Mouse (Mus musculus) forebrain, embryonic 15.5 days (tissue): Measurements from ENCODE around the gene Ifih1. TPM values are rescaled to one million over a fixed set of nuclear protein-coding genes. Genes with fewer than 3 reads are reported as not detected.

ENCODE experiments used
- ATAC-seq: fragments of 200-750 bp; cut with Nextera tagmentation; replicated peaks from 2 replicates; pipeline ENCODE4 v1.8.0; 2017; ENCODE audit warnings: mild to moderate bottlenecking, moderate TSS enrichment, moderate library complexity
- H3K27ac ChIP-seq: fragments of 300-500 bp; sonication (generic); replicated peaks from 2 replicates; pipeline ENCODE4 v1.5.1; 2015; ENCODE audit warnings: mild to moderate bottlenecking, inconsistent platforms
- H3K27me3 ChIP-seq: fragments of 300-500 bp; sonication (generic); 2 replicates; pipeline ENCODE4 v1.6.1; 2015; ENCODE audit warnings: inconsistent platforms
- H3K36me3 ChIP-seq: fragments of 300-500 bp; sonication (generic); 2 replicates; pipeline ENCODE4 v1.6.1; 2015; ENCODE audit warnings: mild to moderate bottlenecking, inconsistent platforms
- H3K4me1 ChIP-seq: fragments of 300-500 bp; sonication (generic); 2 replicates; pipeline ENCODE4 v1.6.1; 2015; ENCODE audit warnings: inconsistent platforms
- H3K4me2 ChIP-seq: fragments of 300-500 bp; sonication (generic); replicated peaks from 2 replicates; pipeline ENCODE4 v1.6.1; 2015; ENCODE audit warnings: mild to moderate bottlenecking, inconsistent platforms
- H3K4me3 ChIP-seq: fragments of 300-500 bp; sonication (generic); 2 replicates; pipeline ENCODE4 v1.5.1; 2015; ENCODE audit warnings: mild to moderate bottlenecking, inconsistent platforms
- H3K9ac ChIP-seq: fragments of 300-500 bp; sonication (generic); replicated peaks from 2 replicates; pipeline ENCODE4 v1.6.1; 2015; ENCODE audit warnings: mild to moderate bottlenecking, inconsistent platforms
- H3K9me3 ChIP-seq: fragments of 300-500 bp; sonication (generic); 2 replicates; pipeline ENCODE4 v1.6.1; 2016; ENCODE audit warnings: inconsistent platforms
- WGBS: fragments of 180-500 bp; shearing (Covaris S2); methylation state at CpG from one replicate; pipeline ENCODE4 v1.1.7; 2015; ENCODE audit warnings: mixed read lengths; 5-methylcytosine and 5-hydroxymethylcytosine counted together
- polyA plus RNA-seq: library from polyadenylated mRNA; unstranded; fragments of >200 nt; fragmentation: Nextera tagmentation; extraction: Ambion mirVana; gene quantifications from 2 replicates; pipeline ENCODE4 v1.2.1, GENCODE M21; 2015

Gene Ifih1
- polyA plus RNA-seq, 1 experiment from 2014 or later = 1.1 TPM

DNA sequence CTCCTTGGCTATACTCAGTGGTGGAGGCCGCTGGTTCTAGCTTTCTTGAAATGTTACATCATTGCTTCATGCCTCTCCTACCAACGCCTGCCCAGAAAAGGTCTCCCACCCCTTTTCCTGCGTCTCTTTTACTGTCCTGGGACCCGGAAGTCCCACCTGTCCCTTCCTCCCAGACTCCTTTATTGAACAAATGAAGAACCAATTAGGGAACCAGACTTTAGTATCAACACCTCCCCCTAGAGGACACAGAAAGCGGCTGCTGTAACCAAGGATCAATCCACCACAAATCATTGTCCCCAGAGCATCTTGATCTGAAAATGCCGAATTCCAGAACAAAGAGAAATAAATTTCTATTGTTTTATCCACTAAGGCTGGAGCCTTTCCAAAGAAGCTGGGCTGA, 14.5 kb upstream of the Ifih1 start:
- Histone ChIP-seq H3K4me3 (no peak overlapping the region), H3K36me3 (no peaks in the 10 kb centered on the region), H3K4me2 (no peak overlapping the region), H3K4me1 (peaks cover 9% of the 10 kb centered on the region; the same call in 1 of the 2 replicates), H3K27ac (no peak overlapping the region), H3K9me3 (no peaks in the 10 kb centered on the region), H3K27me3 (no peaks in the 10 kb centered on the region), H3K9ac (no peak overlapping the region)
- ATAC-seq = no peak
- 58% methylated on average over 6 of the region's 6 CpGs for WGBS

DNA sequence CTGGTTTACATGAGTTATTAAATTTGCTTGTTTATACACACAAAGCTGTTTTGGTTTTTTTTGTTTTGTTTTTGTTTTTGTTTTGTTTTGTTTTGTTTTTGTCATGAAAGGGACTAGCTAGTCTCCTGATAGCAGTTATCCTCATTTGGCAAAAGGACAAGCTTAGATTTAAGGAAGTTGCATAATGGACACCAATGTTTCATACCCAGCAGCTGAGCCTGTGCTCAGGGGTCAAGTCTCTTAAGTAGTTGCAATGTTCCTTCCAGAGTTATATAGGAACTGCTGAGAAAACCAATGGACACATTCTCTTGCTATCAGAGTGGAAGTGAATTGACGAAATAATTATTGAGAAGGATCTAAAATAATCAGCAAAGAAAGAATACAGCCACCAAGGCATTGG, 10.0 kb upstream of the Ifih1 start:
- no peak for ATAC-seq
- H3K4me1 ChIP-seq = no peaks in the 10 kb centered on the region
- H3K4me3 ChIP-seq = no peak overlapping the region
- H3K27me3 ChIP-seq = no peaks in the 10 kb centered on the region
- WGBS = 76% methylated on average over 1 of the region's 1 CpGs
- no peak overlapping the region for H3K4me2 ChIP-seq
- no peak overlapping the region for H3K9ac ChIP-seq
- H3K27ac ChIP-seq = no peak overlapping the region
- H3K9me3 ChIP-seq = no peaks in the 10 kb centered on the region
- no peaks in the 10 kb centered on the region for H3K36me3 ChIP-seq

DNA sequence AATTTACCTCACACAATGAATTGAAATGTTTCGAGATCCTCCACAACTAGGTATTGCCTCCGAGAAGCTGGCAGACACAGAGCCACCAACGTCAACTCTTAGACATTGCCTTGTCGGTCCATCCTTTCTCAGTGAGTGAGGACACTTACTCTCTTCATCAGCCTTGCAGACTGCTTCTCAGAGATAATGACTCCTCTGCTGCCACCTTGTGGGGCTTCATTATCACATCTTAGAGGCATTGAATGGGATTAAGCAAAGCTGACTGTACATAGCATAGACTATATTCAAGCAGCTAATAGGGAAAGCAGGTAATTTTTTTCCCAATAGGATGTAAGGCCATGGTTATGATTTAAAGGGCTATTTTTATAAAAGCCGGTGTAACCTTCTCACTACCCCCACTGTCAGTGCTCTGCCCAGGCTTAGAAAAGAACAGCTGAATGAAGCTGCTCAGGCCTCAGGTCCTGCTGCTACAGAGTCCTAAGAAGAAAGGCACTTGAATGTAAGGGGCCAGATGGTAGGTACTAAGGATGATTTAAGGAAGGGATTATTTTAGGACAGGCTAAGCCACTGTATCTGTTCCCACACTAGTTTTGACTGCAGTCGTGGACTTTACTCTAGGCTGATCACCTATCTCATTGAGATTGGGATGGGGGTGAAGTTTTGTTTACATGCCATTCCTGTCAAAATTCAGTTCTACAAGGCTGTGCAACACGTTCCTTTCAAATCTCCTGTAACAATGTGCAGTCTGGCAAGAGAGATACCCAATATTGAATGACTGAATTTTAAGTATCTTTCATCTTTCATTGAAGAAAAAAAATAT, 8.7 kb upstream of the Ifih1 start:
- Histone ChIP-seq H3K4me3 (no peak overlapping the region), H3K27me3 (no peaks in the 10 kb centered on the region), H3K4me2 (no peak overlapping the region), H3K9ac (no peak overlapping the region), H3K4me1 (no peaks in the 10 kb centered on the region), H3K36me3 (no peaks in the 10 kb centered on the region), H3K9me3 (no peaks in the 10 kb centered on the region), H3K27ac (no peak overlapping the region)
- WGBS = 45% methylated on average over 7 of the region's 7 CpGs
- peak; percentile 86 for ATAC-seq

DNA sequence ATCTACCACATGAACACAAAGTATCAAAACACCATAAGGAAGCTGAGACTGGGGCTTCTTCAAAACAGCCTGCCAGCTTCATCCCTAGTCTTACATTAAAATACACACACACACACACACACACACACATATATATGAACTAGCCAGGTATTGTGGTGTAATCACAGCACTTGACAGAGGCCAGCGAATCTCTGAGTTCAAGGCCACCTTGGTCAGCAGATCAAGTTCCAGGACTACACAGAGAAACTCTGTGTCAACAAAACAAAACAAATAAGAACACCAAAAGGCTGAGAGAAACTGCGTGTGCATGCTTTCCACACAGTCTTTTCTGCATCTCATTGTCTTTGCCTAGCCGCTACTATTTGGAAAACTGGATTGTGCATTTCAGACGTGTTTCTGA, 6.4 kb upstream of the Ifih1 start:
- Histone ChIP-seq H3K4me3 (no peak overlapping the region), H3K36me3 (no peaks in the 10 kb centered on the region), H3K4me1 (no peaks in the 10 kb centered on the region), H3K9me3 (no peaks in the 10 kb centered on the region), H3K9ac (no peak overlapping the region), H3K4me2 (no peak overlapping the region), H3K27ac (no peak overlapping the region), H3K27me3 (no peaks in the 10 kb centered on the region)
- no peak for ATAC-seq
- 77% methylated on average over 4 of the region's 4 CpGs for WGBS

DNA sequence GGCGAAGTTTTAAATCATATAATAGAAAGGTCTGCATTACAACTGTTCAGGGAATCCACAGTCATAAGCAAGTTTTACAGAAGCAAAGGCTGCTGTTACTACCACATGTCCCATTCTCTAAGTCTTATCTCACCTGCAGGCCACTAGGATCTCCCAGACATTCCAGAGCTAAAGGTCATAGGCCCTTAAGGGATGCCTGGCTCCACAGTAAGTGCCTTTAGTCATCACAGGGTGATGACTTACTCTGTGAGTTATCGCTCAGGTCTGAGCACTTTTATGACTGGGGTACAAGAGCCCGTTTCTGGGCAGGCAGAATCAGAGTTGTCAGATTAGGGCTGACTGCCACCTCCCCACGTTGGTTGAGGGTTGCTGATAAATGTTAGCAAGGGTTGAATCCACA, 5.8 kb upstream of the Ifih1 start:
- Histone ChIP-seq H3K27ac (no peak overlapping the region), H3K27me3 (no peaks in the 10 kb centered on the region), H3K9me3 (no peaks in the 10 kb centered on the region), H3K36me3 (no peaks in the 10 kb centered on the region), H3K9ac (no peak overlapping the region), H3K4me1 (peaks cover 6% of the 10 kb centered on the region), H3K4me3 (no peak overlapping the region), H3K4me2 (no peak overlapping the region)
- 84% methylated on average over 4 of the region's 4 CpGs for WGBS
- ATAC-seq = no peak

DNA sequence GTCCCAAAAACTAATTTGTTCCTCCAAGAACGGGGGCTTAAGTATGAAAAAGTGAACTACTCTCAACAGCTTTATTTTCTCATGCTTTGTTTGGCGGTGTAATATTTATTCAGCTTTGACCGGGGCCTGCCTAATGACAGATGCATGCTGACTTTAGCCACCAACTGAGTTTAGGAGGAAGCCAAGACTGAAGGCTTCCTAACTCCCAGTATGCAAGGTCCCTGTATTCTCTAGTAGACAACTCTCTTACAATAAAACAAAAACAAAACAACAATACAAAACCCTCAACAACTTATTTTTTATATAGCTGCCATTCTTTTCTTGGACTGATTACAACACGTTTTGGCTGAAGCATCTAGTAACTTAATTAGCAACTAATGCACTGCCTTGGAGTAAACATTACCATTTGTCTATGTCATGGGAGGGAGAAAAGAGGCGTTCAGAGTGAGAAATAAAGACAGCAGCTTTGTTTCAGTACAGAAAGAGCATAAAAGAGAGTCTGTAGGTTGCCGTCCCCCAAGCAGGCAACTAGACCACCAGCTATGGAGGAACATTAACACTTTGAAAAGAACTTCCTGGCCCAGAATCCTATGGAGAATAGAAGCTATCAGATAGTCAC, 725 bp upstream of the Ifih1 start:
- H3K9ac ChIP-seq = no peak overlapping the region
- no peak for ATAC-seq
- 3% methylated on average over 6 of the region's 6 CpGs for WGBS

DNA sequence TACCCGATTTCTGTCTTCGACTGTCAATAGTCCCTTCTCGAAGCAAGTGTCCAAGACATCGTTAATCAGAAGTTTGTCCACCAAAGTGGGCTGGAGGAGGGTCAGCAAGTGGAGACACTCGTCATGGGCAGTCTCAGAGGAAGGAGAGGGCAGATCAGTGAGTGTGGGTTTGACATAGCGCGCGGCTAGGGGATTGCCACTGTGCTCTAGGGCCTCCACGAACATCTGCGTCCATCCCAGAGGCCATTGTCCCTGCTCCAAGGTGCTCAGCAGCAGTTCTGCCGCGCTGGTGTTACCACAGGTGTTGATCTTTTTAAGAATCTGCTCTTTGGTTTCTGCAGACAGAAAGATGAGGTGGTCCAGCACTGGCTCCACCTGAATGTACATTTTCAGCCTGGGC, 580 bp downstream of the Ifih1 start:
- Histone ChIP-seq H3K27ac (no peak overlapping the region), H3K27me3 (no peaks in the 10 kb centered on the region), H3K4me2 (peak overlapping the region; percentile 67), H3K4me1 (peaks cover 28% of the 10 kb centered on the region), H3K36me3 (no peaks in the 10 kb centered on the region), H3K4me3 (peak overlapping the region; percentile 42), H3K9me3 (no peaks in the 10 kb centered on the region), H3K9ac (no peak overlapping the region; the same call in 1 of the 2 replicates)
- ATAC-seq = peak; percentile 27
- 47% methylated on average over 12 of the region's 12 CpGs for WGBS

More for the DNA sequence above, 725 bp upstream of the Ifih1 start:
- Histone ChIP-seq H3K4me3 (peak overlapping the region; percentile 42), H3K27me3 (no peaks in the 10 kb centered on the region), H3K27ac (no peak overlapping the region), H3K4me2 (peak overlapping the region; percentile 67), H3K4me1 (peaks cover 28% of the 10 kb centered on the region), H3K9me3 (no peaks in the 10 kb centered on the region), H3K36me3 (no peaks in the 10 kb centered on the region)

DNA sequence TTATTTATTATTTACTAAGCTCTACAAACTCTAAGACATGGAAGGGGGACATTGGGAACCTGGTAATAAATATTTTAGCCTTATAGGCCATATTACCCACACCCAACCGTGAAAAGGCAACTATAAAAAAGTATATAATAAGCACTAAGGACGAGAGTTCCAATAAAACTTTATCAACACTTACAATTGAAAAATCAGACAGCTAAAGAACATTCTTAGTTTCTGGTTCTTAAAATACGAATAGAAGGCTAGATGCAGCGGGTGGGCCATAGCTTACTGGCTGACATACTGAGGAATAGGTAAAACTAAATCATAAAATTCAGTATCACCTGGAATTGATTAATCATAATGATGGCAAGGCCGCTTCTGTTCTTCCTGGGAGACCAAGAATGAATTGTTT, 1.2 kb downstream of the Ifih1 start:
- Histone ChIP-seq H3K36me3 (no peaks in the 10 kb centered on the region), H3K9ac (no peak overlapping the region)
- 91% methylated on average over 5 of the region's 5 CpGs for WGBS

DNA sequence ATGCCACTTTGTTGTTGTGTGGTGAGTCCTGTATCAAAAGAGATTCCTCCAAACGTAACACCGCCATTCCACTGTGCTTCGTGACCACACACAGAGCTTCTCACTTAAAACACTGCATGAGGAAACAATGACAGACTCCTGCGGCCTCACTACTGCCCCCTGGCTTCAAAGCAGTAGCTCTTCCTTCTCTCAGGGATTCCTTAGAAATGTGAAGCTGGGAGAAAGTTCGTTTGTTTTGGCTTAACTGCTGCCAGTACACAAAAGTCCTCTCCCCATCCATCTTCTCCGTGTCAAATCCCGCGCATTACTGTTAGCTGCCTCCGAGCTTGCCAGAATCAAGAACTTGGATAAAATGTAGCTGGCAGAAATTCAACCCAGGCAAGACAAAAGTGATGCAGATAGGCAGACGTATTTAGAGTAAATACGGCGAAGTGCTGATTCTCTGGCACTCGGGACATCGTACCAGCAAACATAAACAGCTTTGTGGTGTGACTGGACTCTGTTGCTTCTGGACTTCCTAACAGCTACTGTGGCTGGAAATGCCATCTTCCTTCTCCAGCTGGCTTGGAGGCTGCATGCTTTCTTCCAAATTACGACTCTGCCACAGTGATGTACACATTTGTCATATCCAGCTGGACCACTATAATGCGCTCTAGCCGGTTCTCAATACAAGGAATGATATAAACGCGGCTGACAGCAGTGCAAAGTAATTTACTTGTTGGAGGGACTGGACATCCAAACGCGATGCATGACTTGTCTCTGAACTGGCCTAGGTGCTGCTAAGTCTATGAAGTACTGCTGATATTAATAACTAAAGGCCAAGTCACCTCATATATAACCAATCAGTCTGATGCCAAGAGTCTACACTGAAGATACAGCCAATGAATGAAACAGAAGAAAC, 2.4 kb downstream of the Ifih1 start:
- no peaks in the 10 kb centered on the region for H3K9me3 ChIP-seq
- H3K9ac ChIP-seq = no peak overlapping the region
- no peak overlapping the region for H3K4me3 ChIP-seq
- ATAC-seq = peak; percentile 46
- H3K4me2 ChIP-seq = 0 out of 2 replicates have a peak overlapping the region, but pooled peaks have one; percentile 11
- no peaks in the 10 kb centered on the region for H3K36me3 ChIP-seq
- H3K27me3 ChIP-seq = no peaks in the 10 kb centered on the region
- peaks cover 28% of the 10 kb centered on the region for H3K4me1 ChIP-seq
- no peak overlapping the region for H3K27ac ChIP-seq
- WGBS = 35% methylated on average over 21 of the region's 21 CpGs

More for the DNA sequence above, 1.2 kb downstream of the Ifih1 start:
- Histone ChIP-seq H3K4me3 (no peak overlapping the region), H3K4me1 (peaks cover 28% of the 10 kb centered on the region), H3K4me2 (no peak overlapping the region), H3K9me3 (no peaks in the 10 kb centered on the region), H3K27me3 (no peaks in the 10 kb centered on the region), H3K27ac (no peak overlapping the region)
- no peak for ATAC-seq

DNA sequence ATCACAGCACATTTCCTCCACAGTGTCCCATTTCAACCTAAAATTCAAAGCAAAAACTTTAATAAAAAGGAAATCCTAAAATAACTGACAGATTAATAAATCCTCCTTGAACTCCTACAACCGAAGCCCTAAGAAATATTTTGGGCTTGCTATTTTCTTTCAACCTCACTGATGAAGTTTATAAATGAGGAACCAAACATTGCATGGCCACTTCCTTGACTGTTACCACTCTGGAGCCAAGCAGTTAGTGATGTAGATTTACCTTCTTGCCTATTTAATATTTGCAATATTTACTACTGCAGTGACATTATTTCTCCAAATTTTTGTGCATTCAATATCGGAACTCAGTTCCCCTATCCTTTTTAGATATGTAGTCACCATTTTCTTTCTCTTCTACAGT, 6.2 kb downstream of the Ifih1 start:
- no peak for ATAC-seq
- Histone ChIP-seq H3K4me2 (no peak overlapping the region), H3K4me3 (no peak overlapping the region), H3K27ac (no peak overlapping the region), H3K4me1 (peaks cover 9% of the 10 kb centered on the region), H3K36me3 (no peaks in the 10 kb centered on the region), H3K9me3 (no peaks in the 10 kb centered on the region), H3K9ac (no peak overlapping the region), H3K27me3 (no peaks in the 10 kb centered on the region)
- 91% methylated on average over 2 of the region's 2 CpGs for WGBS

DNA sequence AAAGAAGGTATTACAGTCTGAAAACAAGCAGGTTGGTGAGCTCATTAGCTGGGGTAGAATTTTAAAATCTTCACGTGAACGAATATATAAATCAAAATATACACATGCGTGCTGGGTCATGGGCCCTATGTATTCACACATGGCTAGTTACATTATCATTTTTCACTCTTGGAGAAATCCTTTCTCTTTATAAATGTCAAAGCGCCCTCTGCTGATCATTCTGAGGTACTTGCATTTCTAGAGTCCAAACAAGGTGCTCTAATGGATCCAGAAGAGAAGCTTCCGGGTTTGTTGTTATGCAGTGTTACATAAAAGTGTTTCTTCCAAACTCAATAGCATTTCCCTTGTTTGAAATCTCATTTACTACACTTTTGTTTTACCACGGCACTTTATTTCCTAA, 15.6 kb downstream of the Ifih1 start:
- WGBS = 24% methylated on average over 6 of the region's 6 CpGs
- H3K27ac ChIP-seq = no peak overlapping the region
- ATAC-seq = peak; percentile 52; the same call in 1 of the 2 replicates

DNA sequence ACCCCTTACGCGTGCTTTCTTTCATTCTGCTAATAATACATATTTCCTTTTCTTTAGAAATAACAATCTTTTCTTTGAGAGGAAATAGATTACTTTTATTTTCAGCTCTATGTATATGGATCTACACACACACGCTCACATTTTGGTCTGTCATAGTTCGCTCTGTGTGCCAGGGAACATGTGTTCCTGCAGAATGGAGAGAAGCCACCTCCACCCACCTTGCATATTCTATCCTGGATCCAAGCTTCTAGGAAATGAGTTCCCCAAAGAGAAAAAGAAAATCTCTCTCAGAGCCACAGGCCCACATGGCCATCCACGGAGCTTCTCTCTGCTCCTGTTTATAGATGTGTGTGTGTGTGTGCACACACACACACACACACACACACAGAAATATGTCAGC, 17.7 kb downstream of the Ifih1 start:
- Histone ChIP-seq H3K9ac (no peak overlapping the region), H3K4me3 (no peak overlapping the region), H3K36me3 (no peaks in the 10 kb centered on the region), H3K27ac (no peak overlapping the region), H3K9me3 (no peaks in the 10 kb centered on the region), H3K4me2 (no peak overlapping the region), H3K4me1 (peaks cover 3% of the 10 kb centered on the region; the same call in 1 of the 2 replicates), H3K27me3 (no peaks in the 10 kb centered on the region)
- WGBS = 78% methylated on average over 5 of the region's 5 CpGs
- ATAC-seq = no peak

More for the DNA sequence above, 15.6 kb downstream of the Ifih1 start:
- Histone ChIP-seq H3K4me1 (no peaks in the 10 kb centered on the region), H3K36me3 (no peaks in the 10 kb centered on the region), H3K27me3 (no peaks in the 10 kb centered on the region), H3K9me3 (no peaks in the 10 kb centered on the region), H3K4me2 (no peak overlapping the region), H3K4me3 (no peak overlapping the region), H3K9ac (no peak overlapping the region)
